Mouse (Mus musculus) stomach, embryonic 15.5 days (tissue): ENCODE results near the gene Gm17631. TPM values are rescaled to one million over a fixed set of nuclear protein-coding genes. Genes with fewer than 3 reads are reported as not detected.
"Not testable (repeated sequence)": the region's sequence is repeated elsewhere in the genome, so short reads cannot be mapped to it uniquely, and the experiment has no call there.

Experiments used
- ATAC-seq: fragments of 200-750 bp; cut with Nextera tagmentation; 2 replicates; pipeline ENCODE4 v1.8.0; 2017; ENCODE audit warnings: low read depth, moderate number of reproducible peaks, moderate TSS enrichment; ENCODE audit not compliant: insufficient read depth, low FRiP score
- H3K27ac ChIP-seq: fragments of 300-500 bp; sonication (generic); 2 replicates; pipeline ENCODE4 v1.5.1; 2015; ENCODE audit warnings: mild to moderate bottlenecking, inconsistent platforms
- H3K27me3 ChIP-seq: fragments of 300-500 bp; sonication (generic); replicated peaks from 2 replicates; pipeline ENCODE4 v1.6.1; 2015; ENCODE audit warnings: inconsistent platforms
- H3K36me3 ChIP-seq: fragments of 300-500 bp; sonication (generic); 2 replicates; pipeline ENCODE4 v1.6.1; 2015; ENCODE audit warnings: inconsistent platforms
- H3K4me1 ChIP-seq: fragments of 300-500 bp; sonication (generic); 2 replicates; pipeline ENCODE4 v1.6.1; 2015; ENCODE audit warnings: inconsistent platforms
- H3K4me2 ChIP-seq: fragments of 300-500 bp; sonication (generic); 2 replicates; pipeline ENCODE4 v1.6.1; 2015; ENCODE audit warnings: mild to moderate bottlenecking, inconsistent platforms
- H3K4me3 ChIP-seq: fragments of 300-500 bp; sonication (generic); replicated peaks from 2 replicates; pipeline ENCODE4 v1.5.1; 2015; ENCODE audit warnings: inconsistent platforms
- H3K9ac ChIP-seq: fragments of 300-500 bp; sonication (generic); 2 replicates; pipeline ENCODE4 v1.6.1; 2015; ENCODE audit warnings: inconsistent platforms
- H3K9me3 ChIP-seq: fragments of 300-500 bp; sonication (generic); 2 replicates; pipeline ENCODE4 v1.6.1; 2016; ENCODE audit warnings: inconsistent platforms
- WGBS: fragments of 180-500 bp; shearing (Covaris S2); methylation state at CpG from one replicate; pipeline ENCODE4 v1.1.7; 2015; 5-methylcytosine and 5-hydroxymethylcytosine counted together
- polyA plus RNA-seq: library from polyadenylated mRNA; unstranded; fragments of >200 nt; fragmentation: Nextera tagmentation; extraction: Ambion mirVana; gene quantifications from 2 replicates; pipeline ENCODE4 v1.2.1, GENCODE M21; 2015

The Gm17631 gene
- polyA plus RNA-seq: not detected in 2 replicates

- not testable (repeated sequence) for H3K9ac ChIP-seq, H3K9me3 ChIP-seq, H3K27ac ChIP-seq, H3K4me1 ChIP-seq, H3K4me3 ChIP-seq, H3K36me3 ChIP-seq, H3K27me3 ChIP-seq, H3K4me2 ChIP-seq, ATAC-seq
- WGBS: no CpG with 5 or more reads among the region's 3 CpGs
Observed at GRCm38 (mm10) chr6:129862349-129862748, at the start of gene Gm17631. Gene Gm17631 (plus strand): TSS chr6:129862649.

GRCm38 (mm10) chr6:129817731-129818130 is 44.7 kb upstream of the Gm17631 start:
- WGBS: 58% methylated on average over 3 of the region's 3 CpGs

GRCm38 (mm10) chr6:129824004-129824403 is 38.4 kb upstream of the Gm17631 start:
- no peaks in the 10 kb centered on the region for H3K27me3 ChIP-seq
- H3K36me3 ChIP-seq: no peaks in the 10 kb centered on the region
- H3K9ac ChIP-seq: no peak overlapping the region
- no peak overlapping the region for H3K4me2 ChIP-seq
- no peaks in the 10 kb centered on the region for H3K4me1 ChIP-seq
- H3K4me3 ChIP-seq: no peak overlapping the region
- WGBS: 86% methylated on average over 1 of the region's 1 CpGs
- no peaks in the 10 kb centered on the region for H3K9me3 ChIP-seq
- ATAC-seq: no peak
- no peak overlapping the region for H3K27ac ChIP-seq

More at GRCm38 (mm10) chr6:129817731-129818130, 44.7 kb upstream of the Gm17631 start:
- ATAC-seq: no peak
- no peak overlapping the region for H3K27ac ChIP-seq
- H3K36me3 ChIP-seq: no peaks in the 10 kb centered on the region
- no peaks in the 10 kb centered on the region for H3K9me3 ChIP-seq
- H3K4me2 ChIP-seq: no peak overlapping the region
- H3K27me3 ChIP-seq: no peaks in the 10 kb centered on the region
- no peaks in the 10 kb centered on the region for H3K4me1 ChIP-seq
- no peak overlapping the region for H3K4me3 ChIP-seq
- no peak overlapping the region for H3K9ac ChIP-seq

GRCm38 (mm10) chr6:129825559-129825958 is 36.9 kb upstream of the Gm17631 start:
- H3K4me1 ChIP-seq: no peaks in the 10 kb centered on the region
- H3K9me3 ChIP-seq: no peaks in the 10 kb centered on the region
- no peaks in the 10 kb centered on the region for H3K27me3 ChIP-seq
- no peak overlapping the region for H3K9ac ChIP-seq
- no peak overlapping the region for H3K4me3 ChIP-seq
- no peak for ATAC-seq
- no peaks in the 10 kb centered on the region for H3K36me3 ChIP-seq
- H3K27ac ChIP-seq: no peak overlapping the region
- H3K4me2 ChIP-seq: no peak overlapping the region
- 75% methylated on average over 1 of the region's 1 CpGs for WGBS

- Histone ChIP-seq H3K9ac (no peak within 1 kb of the TSS), H3K9me3 (no peaks in the 10 kb centered on the region), H3K4me3 (no peak within 1 kb of the TSS), H3K4me2 (no peak within 1 kb of the TSS), H3K27me3 (no peaks in the 10 kb centered on the region), H3K36me3 (no peaks in the 10 kb centered on the region), H3K4me1 (no peaks in the 10 kb centered on the region), H3K27ac (no peak within 1 kb of the TSS)
- 46% methylated on average over 1 of the region's 1 CpGs for WGBS
- ATAC-seq: no peak
Observed at GRCm38 (mm10) chr6:129876549-129876948, 14.1 kb downstream of the Gm17631 start, which contains the start of gene Klra17. Gene Klra17 (minus strand): TSS chr6:129876672.

- H3K4me1 ChIP-seq: no peaks in the 10 kb centered on the region
- H3K36me3 ChIP-seq: no peaks in the 10 kb centered on the region
- no peak overlapping the region for H3K9ac ChIP-seq
- no peak overlapping the region for H3K4me3 ChIP-seq
- H3K27me3 ChIP-seq: no peaks in the 10 kb centered on the region
- H3K9me3 ChIP-seq: no peaks in the 10 kb centered on the region
- no peak for ATAC-seq
- WGBS: 78% methylated on average over 2 of the region's 2 CpGs
- H3K4me2 ChIP-seq: no peak overlapping the region
- H3K27ac ChIP-seq: no peak overlapping the region
Observed at GRCm38 (mm10) chr6:129882525-129882924, 20.1 kb downstream of the Gm17631 start.

Other genes with a start within 250 kb of the Gm17631 start
- 0.22 and 0.45 TPM in 2 replicates for gene Klrk1, start 238.8 kb upstream of the Gm17631 start, polyA plus RNA-seq
- gene Klrc3, start 219.3 kb upstream of the Gm17631 start, polyA plus RNA-seq: not detected in 2 replicates
- gene Klrc2, start 202.0 kb upstream of the Gm17631 start, polyA plus RNA-seq: 0.05 TPM in 1 of 2 replicates, not detected in the other
- gene Klrc1, start 183.7 kb upstream of the Gm17631 start, polyA plus RNA-seq: 0.14 and 0.19 TPM in 2 replicates
- gene Klri1, start 145.5 kb upstream of the Gm17631 start, polyA plus RNA-seq: not detected in 2 replicates
- gene Klri2, start 122.2 kb upstream of the Gm17631 start, polyA plus RNA-seq: 0.03 TPM in 1 of 2 replicates, not detected in the other
- gene Gm156, start 78.4 kb upstream of the Gm17631 start, polyA plus RNA-seq: not detected in 2 replicates
- 0.15 TPM in 1 of 2 replicates, not detected in the other for gene Klra17, start 14.0 kb downstream of the Gm17631 start, polyA plus RNA-seq
- 0.21 TPM in 1 of 2 replicates, not detected in the other for gene Klra5, start 55.0 kb downstream of the Gm17631 start, polyA plus RNA-seq
- gene Klra6, start 164.3 kb downstream of the Gm17631 start, polyA plus RNA-seq: not detected in 2 replicates
- not detected in 2 replicates for gene Klra4, start 204.6 kb downstream of the Gm17631 start, polyA plus RNA-seq